Mouse (Mus musculus): ENCODE results near the gene Vps9d1. TPM values are rescaled to one million over a fixed set of nuclear protein-coding genes. Genes with fewer than 3 reads are reported as not detected.
A peak's percentile ranks its signal among the peaks of the same experiment; 100 is the strongest.

Gene Vps9d1
- polyA plus RNA-seq, 1 experiment from 2014 or later: 44.3 TPM

DNA sequence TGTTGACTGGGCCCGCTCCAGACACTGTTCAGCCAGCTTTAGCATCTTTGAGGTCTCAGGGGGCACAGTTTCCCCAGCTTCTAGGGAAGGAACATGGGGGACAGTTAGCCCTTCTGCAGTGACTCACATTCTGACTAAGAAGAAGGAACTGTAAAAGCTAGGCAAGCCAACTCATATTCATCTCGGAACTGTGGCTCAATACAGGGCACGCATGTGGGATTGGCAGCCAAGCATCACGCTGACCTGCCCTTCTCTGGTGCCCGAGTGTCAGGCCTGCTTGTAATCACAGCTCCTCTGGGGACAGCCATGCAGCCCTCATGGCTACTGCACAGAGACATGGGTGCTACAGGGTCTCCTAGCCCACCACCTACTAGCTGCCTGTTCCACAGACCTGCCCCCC is 3.2 kb downstream of the Vps9d1 start:
- Histone ChIP-seq H3K4me2 (replicated peaks) (no peak overlapping the region), H3K4me1 (peaks cover 26% of the 10 kb centered on the region), H3K9me3 (replicated peaks) (no peaks in the 10 kb centered on the region), H3K27ac (no peak overlapping the region), H3K27me3 (no peaks in the 10 kb centered on the region), H3K36me3 (peaks cover 62% of the 10 kb centered on the region), H3K4me3 (no peak overlapping the region), H3K9ac (no peak overlapping the region)
- WGBS: 91% methylated on average over 5 of the region's 5 CpGs
- no peak for ATAC-seq (ENCODE audit: low FRiP score)

DNA sequence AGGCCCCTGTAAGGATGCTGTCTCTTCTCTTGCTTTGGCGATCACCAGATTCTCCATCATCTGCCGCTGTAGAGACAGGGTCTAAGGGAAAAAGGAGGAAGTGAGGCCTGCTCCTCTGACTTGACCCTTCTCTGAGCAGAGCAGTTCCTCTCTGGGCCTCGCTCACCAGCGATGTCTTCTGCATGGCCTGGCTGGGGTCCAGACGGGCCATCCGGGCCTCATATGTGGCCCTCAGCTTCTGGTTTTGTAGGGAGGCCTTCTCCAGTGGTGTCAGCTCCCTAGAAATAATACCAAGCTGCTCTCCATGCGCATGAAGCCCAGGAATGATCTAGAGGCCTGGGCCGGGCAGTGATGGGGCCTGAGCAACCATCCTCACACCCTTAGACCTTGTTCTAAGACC is 5.6 kb downstream of the Vps9d1 start:
- ATAC-seq (ENCODE audit: low FRiP score): no peak
- no peaks in the 10 kb centered on the region for H3K27me3 ChIP-seq
- H3K27ac ChIP-seq: no peak overlapping the region
- peaks cover 85% of the 10 kb centered on the region for H3K36me3 ChIP-seq
- 93% methylated on average over 8 of the region's 8 CpGs for WGBS
- no peaks in the 10 kb centered on the region for H3K9me3 ChIP-seq (replicated peaks)
- peaks cover 13% of the 10 kb centered on the region for H3K4me1 ChIP-seq
- no peak overlapping the region for H3K9ac ChIP-seq
- H3K4me2 ChIP-seq (replicated peaks): no peak overlapping the region
- no peak overlapping the region for H3K4me3 ChIP-seq

DNA sequence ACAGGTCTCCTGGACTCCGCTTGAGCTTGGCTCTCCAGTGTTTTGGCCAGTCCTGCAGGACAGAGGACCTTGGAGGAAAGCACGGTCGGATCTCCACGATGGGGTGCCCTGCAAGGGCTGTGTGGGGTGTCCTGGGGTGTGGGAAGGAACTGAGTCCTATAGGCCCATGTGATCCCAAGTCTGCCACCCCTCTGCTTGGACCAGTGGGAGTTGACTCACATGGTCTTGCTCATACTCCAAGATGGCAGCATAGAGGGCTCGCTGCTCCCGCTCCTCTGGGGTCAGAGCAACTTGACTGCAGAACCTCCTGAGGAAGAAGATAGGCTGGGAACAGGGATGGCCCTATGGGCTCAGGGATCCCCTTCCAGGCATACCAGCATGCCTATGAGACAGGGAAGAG is 6.4 kb downstream of the Vps9d1 start:
- 95% methylated on average over 6 of the region's 6 CpGs for WGBS
- no peaks in the 10 kb centered on the region for H3K9me3 ChIP-seq (replicated peaks)
- H3K9ac ChIP-seq: no peak overlapping the region
- no peak overlapping the region for H3K4me3 ChIP-seq
- no peaks in the 10 kb centered on the region for H3K27me3 ChIP-seq
- H3K36me3 ChIP-seq: peaks cover 93% of the 10 kb centered on the region
- H3K4me1 ChIP-seq: peaks cover 5% of the 10 kb centered on the region
- H3K4me2 ChIP-seq (replicated peaks): no peak overlapping the region
- no peak overlapping the region for H3K27ac ChIP-seq
- no peak for ATAC-seq (ENCODE audit: low FRiP score)

DNA sequence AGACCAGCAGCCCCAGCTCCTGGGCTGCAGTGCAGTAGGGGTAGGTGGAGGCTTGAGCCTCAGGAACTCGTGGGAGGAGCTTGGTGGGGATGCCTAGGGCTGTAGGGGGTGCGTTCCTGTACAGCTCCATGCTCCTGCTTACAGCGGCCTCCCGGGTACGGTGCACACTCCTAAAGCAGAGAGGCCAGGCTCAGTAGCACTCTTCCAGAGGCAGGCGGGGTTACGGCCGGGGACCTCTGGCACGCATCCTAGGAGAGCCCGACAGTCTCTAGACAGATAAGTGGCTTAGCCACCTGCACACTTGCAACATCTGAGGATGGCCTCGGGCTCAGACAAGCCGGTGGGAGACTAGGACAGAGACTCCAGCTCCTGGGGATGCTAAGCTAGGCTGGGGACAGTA is 8.6 kb downstream of the Vps9d1 start:
- no peaks in the 10 kb centered on the region for H3K4me1 ChIP-seq
- no peak for ATAC-seq (ENCODE audit: low FRiP score)
- no peak overlapping the region for H3K4me2 ChIP-seq (replicated peaks)
- H3K9ac ChIP-seq: no peak overlapping the region
- WGBS: 92% methylated on average over 12 of the region's 12 CpGs
- H3K4me3 ChIP-seq: no peak overlapping the region
- no peaks in the 10 kb centered on the region for H3K27me3 ChIP-seq
- H3K9me3 ChIP-seq (replicated peaks): no peaks in the 10 kb centered on the region
- H3K36me3 ChIP-seq: peaks cover 94% of the 10 kb centered on the region
- H3K27ac ChIP-seq: no peak overlapping the region

- no peak for ATAC-seq (ENCODE audit: low FRiP score)
- 91% methylated on average over 4 of the region's 4 CpGs for WGBS
- peaks cover 83% of the 10 kb centered on the region for H3K36me3 ChIP-seq
- no peak overlapping the region for H3K27ac ChIP-seq
- H3K9ac ChIP-seq: no peak overlapping the region
- no peak overlapping the region for H3K4me3 ChIP-seq
- no peak overlapping the region for H3K4me2 ChIP-seq (replicated peaks)
- no peaks in the 10 kb centered on the region for H3K9me3 ChIP-seq (replicated peaks)
- no peaks in the 10 kb centered on the region for H3K27me3 ChIP-seq
- H3K4me1 ChIP-seq: no peaks in the 10 kb centered on the region
Measured at GRCm38 (mm10) chr8:123244382-123244781, 9.8 kb downstream of the Vps9d1 start.

GRCm38 (mm10) chr8:123243053-123243452 is 11.1 kb downstream of the Vps9d1 start:
- ATAC-seq (ENCODE audit: low FRiP score): no peak
- Histone ChIP-seq H3K9me3 (replicated peaks) (no peaks in the 10 kb centered on the region), H3K4me3 (no peak overlapping the region), H3K4me1 (no peaks in the 10 kb centered on the region), H3K27me3 (no peaks in the 10 kb centered on the region), H3K36me3 (peaks cover 70% of the 10 kb centered on the region), H3K9ac (no peak overlapping the region), H3K27ac (no peak overlapping the region), H3K4me2 (replicated peaks) (no peak overlapping the region)
- 71% methylated on average over 11 of the region's 11 CpGs for WGBS

GRCm38 (mm10) chr8:123242107-123242923 is 11.8 kb downstream of the Vps9d1 start:
- ATAC-seq (ENCODE audit: low FRiP score): no peak
- H3K4me2 ChIP-seq (replicated peaks): no peak overlapping the region
- no peak overlapping the region for H3K4me3 ChIP-seq
- H3K9me3 ChIP-seq (replicated peaks): no peaks in the 10 kb centered on the region
- no peak overlapping the region for H3K9ac ChIP-seq
- WGBS: 85% methylated on average over 7 of the region's 7 CpGs
- H3K36me3 ChIP-seq: peaks cover 62% of the 10 kb centered on the region
- peaks cover 3% of the 10 kb centered on the region for H3K27me3 ChIP-seq
- no peaks in the 10 kb centered on the region for H3K4me1 ChIP-seq
- H3K27ac ChIP-seq: no peak overlapping the region

DNA sequence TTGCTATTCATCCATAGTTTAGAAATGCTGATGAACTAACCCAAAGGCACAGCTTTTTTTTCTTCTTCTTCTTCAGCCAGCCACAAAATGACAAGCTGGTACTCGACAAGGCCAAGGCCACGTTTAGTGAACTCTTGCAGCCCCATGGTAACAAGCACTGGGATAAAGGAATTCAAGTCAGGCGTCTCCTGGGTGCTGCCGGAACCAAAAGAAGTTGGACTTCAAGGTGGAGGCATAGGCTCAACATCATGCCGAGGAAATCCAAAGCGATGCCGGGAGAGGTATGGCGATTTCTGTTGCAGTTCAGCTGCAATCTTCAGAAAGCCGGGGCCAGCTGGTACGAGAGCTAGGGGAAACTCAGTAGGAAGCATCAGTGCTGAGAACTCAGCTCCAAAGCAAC is 14.8 kb downstream of the Vps9d1 start:
- Histone ChIP-seq H3K9ac (no peak overlapping the region), H3K36me3 (peaks cover 33% of the 10 kb centered on the region), H3K27me3 (peaks cover 31% of the 10 kb centered on the region), H3K9me3 (replicated peaks) (no peaks in the 10 kb centered on the region), H3K27ac (no peak overlapping the region), H3K4me3 (no peak overlapping the region), H3K4me2 (replicated peaks) (no peak overlapping the region), H3K4me1 (peaks cover 16% of the 10 kb centered on the region)
- ATAC-seq (ENCODE audit: low FRiP score): no peak
- WGBS: 81% methylated on average over 10 of the region's 10 CpGs

DNA sequence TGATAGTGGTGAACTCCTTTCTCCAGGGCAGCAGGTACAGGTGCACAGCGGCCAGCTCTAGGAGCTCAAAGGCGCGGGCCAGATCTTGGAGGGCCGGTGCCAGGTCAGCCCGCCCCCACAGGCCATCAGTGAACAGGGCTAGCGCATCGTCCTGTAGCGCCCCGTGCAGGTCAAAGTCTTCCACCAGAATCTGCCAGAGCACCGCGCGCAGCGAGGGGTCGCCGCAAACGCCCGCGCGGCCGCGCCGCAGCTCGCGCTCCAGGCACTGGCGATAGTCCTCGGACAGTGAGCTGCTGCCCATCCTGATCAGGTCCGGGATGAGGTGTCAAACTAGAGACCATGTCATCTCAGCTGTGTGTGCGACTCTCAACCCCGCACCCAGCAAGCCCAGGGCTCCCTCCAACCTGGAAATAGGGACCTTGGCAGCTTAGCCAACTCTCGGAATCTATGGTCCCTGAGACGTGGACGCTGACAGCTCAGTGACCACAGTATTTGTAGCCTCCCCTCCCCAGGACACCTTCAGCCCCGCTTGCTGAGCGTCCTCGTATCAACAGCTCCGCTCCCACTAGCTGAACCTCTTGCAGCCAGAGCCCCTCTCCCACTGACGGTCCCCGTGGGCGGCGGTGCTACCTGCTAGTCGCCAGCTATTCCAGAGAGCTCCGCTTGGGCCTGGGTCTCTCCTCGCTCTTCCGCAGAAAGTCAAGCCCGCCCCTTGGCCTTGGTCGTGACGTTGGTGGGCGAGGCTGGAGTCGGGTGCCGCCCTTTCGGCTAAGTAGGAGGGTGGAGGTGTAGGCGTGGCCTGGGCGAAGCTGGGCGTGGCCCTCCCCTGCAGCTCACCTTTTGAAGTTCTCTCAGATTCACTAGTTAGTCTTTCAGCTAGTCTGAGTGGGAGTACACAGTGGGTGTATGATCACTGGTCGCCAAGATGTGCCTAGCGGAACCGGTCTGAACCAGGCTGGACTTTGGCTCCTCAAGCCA is 18.3 kb downstream of the Vps9d1 start, which contains the start of gene Spata2l:
TSS of gene Spata2l (minus strand) at position 714 of the 978 bp plus-strand sequence.
- peak; percentile 74 for ATAC-seq (ENCODE audit: low FRiP score)
- peaks cover 44% of the 10 kb centered on the region for H3K27me3 ChIP-seq
- peak within 1 kb of the TSS; percentile 75 for H3K4me2 ChIP-seq (replicated peaks)
- H3K27ac ChIP-seq: no peak within 1 kb of the TSS
- H3K4me1 ChIP-seq: peaks cover 23% of the 10 kb centered on the region
- 2% methylated on average over 56 of the region's 57 CpGs for WGBS
- 0 out of 2 replicates have a peak, but pooled peaks cover 3% of the 10 kb centered on the region for H3K36me3 ChIP-seq
- no peaks in the 10 kb centered on the region for H3K9me3 ChIP-seq (replicated peaks)
- H3K9ac ChIP-seq: peak within 1 kb of the TSS; percentile 52
- peak within 1 kb of the TSS; percentile 41 for H3K4me3 ChIP-seq

GRCm38 (mm10) chr8:123234918-123235519 is 19.1 kb downstream of the Vps9d1 start:
- WGBS: 35% methylated on average over 13 of the region's 13 CpGs
- no peak overlapping the region for H3K27ac ChIP-seq
- H3K4me1 ChIP-seq: peaks cover 23% of the 10 kb centered on the region
- ATAC-seq (ENCODE audit: low FRiP score): peak; percentile 16; the same call in 1 of the 2 replicates
- peaks cover 44% of the 10 kb centered on the region for H3K27me3 ChIP-seq
- no peaks in the 10 kb centered on the region for H3K9me3 ChIP-seq (replicated peaks)
- peaks cover 6% of the 10 kb centered on the region; the same call in 1 of the 2 replicates for H3K36me3 ChIP-seq
- peak overlapping the region; percentile 75 for H3K4me2 ChIP-seq (replicated peaks)
- H3K9ac ChIP-seq: peak overlapping the region; percentile 52
- peak overlapping the region; percentile 41 for H3K4me3 ChIP-seq

- Histone ChIP-seq H3K4me1 (peaks cover 23% of the 10 kb centered on the region), H3K4me2 (replicated peaks) (no peak overlapping the region), H3K9ac (no peak overlapping the region), H3K9me3 (replicated peaks) (no peaks in the 10 kb centered on the region), H3K36me3 (peaks cover 12% of the 10 kb centered on the region), H3K27me3 (peaks cover 44% of the 10 kb centered on the region), H3K27ac (no peak overlapping the region), H3K4me3 (no peak overlapping the region)
- ATAC-seq (ENCODE audit: low FRiP score): no peak
- WGBS: 76% methylated on average over 11 of the region's 11 CpGs
Measured at GRCm38 (mm10) chr8:123233760-123234159, 20.4 kb downstream of the Vps9d1 start.

DNA sequence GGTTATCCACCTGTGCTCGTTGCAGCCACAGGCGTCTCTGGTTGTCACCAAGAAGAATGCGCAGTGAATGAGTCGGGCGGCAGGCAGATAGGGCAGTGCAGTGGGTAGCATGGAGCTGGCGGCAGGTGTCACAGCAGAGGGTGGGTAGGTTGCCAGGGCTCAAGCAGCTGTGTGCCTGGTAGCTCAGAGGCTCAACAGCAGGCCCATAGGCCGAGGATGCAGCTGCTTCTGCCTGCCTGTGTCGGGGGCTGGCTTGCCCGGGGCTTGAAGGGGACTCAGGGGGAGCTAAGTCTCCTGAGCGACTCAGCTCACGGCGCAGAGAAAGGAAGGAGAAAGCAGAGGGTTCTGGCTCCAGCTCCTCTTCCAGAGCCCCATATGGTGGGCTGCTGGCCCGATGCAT is 20.8 kb downstream of the Vps9d1 start:
- H3K4me1 ChIP-seq: peaks cover 23% of the 10 kb centered on the region
- WGBS: 67% methylated on average over 12 of the region's 13 CpGs
- no peak overlapping the region for H3K9ac ChIP-seq

More for the DNA sequence above, 20.8 kb downstream of the Vps9d1 start:
- H3K36me3 ChIP-seq: peaks cover 14% of the 10 kb centered on the region
- H3K27ac ChIP-seq: no peak overlapping the region
- no peak overlapping the region for H3K4me2 ChIP-seq (replicated peaks)
- H3K27me3 ChIP-seq: peaks cover 44% of the 10 kb centered on the region
- no peaks in the 10 kb centered on the region for H3K9me3 ChIP-seq (replicated peaks)
- ATAC-seq (ENCODE audit: low FRiP score): 0 out of 2 replicates have a peak, but pooled peaks have one; percentile 18
- H3K4me3 ChIP-seq: no peak overlapping the region
